Mouse (Mus musculus) G1E (cell line): Measurements from ENCODE around the gene Apoa1. TPM values are rescaled to one million over a fixed set of nuclear protein-coding genes. Genes with fewer than 3 reads are reported as not detected.

ENCODE experiments used
- ATAC-seq: 2 replicates; pipeline ENCODE4 v1.8.0; 2016; ENCODE audit warnings: mild to moderate bottlenecking; ENCODE audit not compliant: insufficient number of reproducible peaks, poor library complexity, low FRiP score, severe bottlenecking; ENCODE audit errors: extremely low read depth
- DNase-seq: peaks from one replicate; pipeline ENCODE4 v3.0.0; 2012; ENCODE audit warnings: low spot score
- H3K27me3 ChIP-seq: 2 replicates; pipeline ENCODE4 v1.6.1; 2012; ENCODE audit warnings: mild to moderate bottlenecking, low read length, inconsistent platforms; ENCODE audit not compliant: insufficient read depth
- H3K36me3 ChIP-seq: replicated peaks from 2 replicates; pipeline ENCODE3; 2012; ENCODE audit warnings: mild to moderate bottlenecking, inconsistent platforms
- H3K4me1 ChIP-seq: 2 replicates; pipeline ENCODE4 v1.6.1; 2012; ENCODE audit warnings: low read depth, low read length, inconsistent platforms, mixed read lengths; ENCODE audit not compliant: insufficient read depth
- H3K4me3 ChIP-seq: 2 replicates; pipeline ENCODE4 v1.5.1; 2012; ENCODE audit warnings: low read depth, mild to moderate bottlenecking, inconsistent platforms, low read length, moderate library complexity, mixed read lengths
- H3K9me3 ChIP-seq: replicated peaks from 2 replicates; pipeline ENCODE4 v1.6.1; 2012; ENCODE audit warnings: inconsistent platforms
- CTCF ChIP-seq: IDR thresholded peaks from 2 replicates; pipeline ENCODE4 v1.5.1; 2012; ENCODE audit warnings: low read depth, low read length, inconsistent platforms, mixed read lengths
- GATA1 ChIP-seq: IDR thresholded peaks from 2 replicates; pipeline ENCODE4 v1.6.1; 2012; ENCODE audit warnings: borderline replicate concordance, low read length, inconsistent platforms, mixed read lengths
- GATA2 ChIP-seq: IDR thresholded peaks from 2 replicates; pipeline ENCODE4 v1.6.1; 2012; ENCODE audit warnings: low read depth, low read length, inconsistent platforms, borderline replicate concordance
- POLR2AphosphoS5 ChIP-seq: IDR thresholded peaks from 2 replicates; pipeline ENCODE4 v1.6.1; 2012; ENCODE audit warnings: low read depth, low read length, inconsistent platforms; ENCODE audit not compliant: insufficient replicate concordance
- TAL1 ChIP-seq: conservative IDR thresholded peaks from 2 replicates; pipeline ENCODE4 v1.6.1; 2012; ENCODE audit warnings: low read depth, low read length, inconsistent platforms, mixed read lengths
- polyA plus RNA-seq: library from polyadenylated mRNA; stranded (reverse); fragments of >175 nt; gene quantifications from 2 replicates; pipeline ENCODE4 v1.2.3, GENCODE M21; 2012
- total RNA-seq, 2 experiments: library from RNA; stranded (forward) in 1 of 2; stranded (reverse) in 1 of 2; fragments of 200-1000 nt in 1 of 2; fragments of >200 nt in 1 of 2; fragmentation: Nextera tagmentation in 1 of 2; gene quantifications; 2 replicates each; pipeline ENCODE4 v1.2.3; 2014 to 2017

Apoa1 gene
- total and polyA plus RNA-seq, 3 experiments = 1.5 TPM; not detected in 2

- ATAC-seq (no peak), DNase-seq (no peak)
- Histone ChIP-seq H3K27me3 (peaks cover 59% of the 10 kb centered on the region), H3K36me3 (no peaks in the 10 kb centered on the region), H3K4me3 (no peak overlapping the region), H3K4me1 (peaks cover 3% of the 10 kb centered on the region; the same call in 1 of the 2 replicates), H3K9me3 (no peaks in the 10 kb centered on the region)
- no peak for TF ChIP-seq GATA1
- no peak for TF ChIP-seq GATA2
- TF ChIP-seq POLR2AphosphoS5 = no peak
These were observed 32.8 kb downstream of the Apoa1 start for GRCm38 (mm10) chr9:46261131-46261530.

- Histone ChIP-seq H3K36me3 (peaks cover 10% of the 10 kb centered on the region), H3K4me3 (no peak within 1 kb of the TSS), H3K27me3 (peaks cover 53% of the 10 kb centered on the region), H3K9me3 (no peaks in the 10 kb centered on the region), H3K4me1 (peaks cover 20% of the 10 kb centered on the region)
- ATAC-seq (no peak), DNase-seq (no peak)
- TF ChIP-seq CTCF (no peak), TAL1 (no peak), GATA2 (no peak), GATA1 (no peak), POLR2AphosphoS5 (no peak)
These were observed 40.0 kb downstream of the Apoa1 start, which contains the start of gene Apoa5 for GRCm38 (mm10) chr9:46268343-46268873. TSS of gene Apoa5 (plus strand) at chr9:46268633.

GRCm38 (mm10) chr9:46269125-46269524, 40.7 kb downstream of the Apoa1 start:
- Histone ChIP-seq H3K4me3 (no peak overlapping the region), H3K27me3 (peaks cover 46% of the 10 kb centered on the region), H3K9me3 (no peaks in the 10 kb centered on the region), H3K36me3 (peaks cover 15% of the 10 kb centered on the region), H3K4me1 (peaks cover 24% of the 10 kb centered on the region)
- DNase-seq (no peak), ATAC-seq (no peak)
- no peak for TF ChIP-seq CTCF
- TF ChIP-seq GATA1 = no peak
- TF ChIP-seq GATA2 = no peak
- TF ChIP-seq POLR2AphosphoS5 = no peak
- TF ChIP-seq TAL1 = no peak

GRCm38 (mm10) chr9:46270782-46271181, 42.4 kb downstream of the Apoa1 start:
- Histone ChIP-seq H3K9me3 (no peaks in the 10 kb centered on the region), H3K4me1 (peaks cover 38% of the 10 kb centered on the region), H3K27me3 (peaks cover 40% of the 10 kb centered on the region), H3K36me3 (peaks cover 30% of the 10 kb centered on the region), H3K4me3 (no peak overlapping the region)
- ATAC-seq (no peak), DNase-seq (no peak)
- TF ChIP-seq POLR2AphosphoS5 (no peak), TAL1 (no peak), GATA2 (no peak), CTCF (no peak), GATA1 (no peak)

GRCm38 (mm10) chr9:46272070-46272469, 43.7 kb downstream of the Apoa1 start:
- peaks cover 43% of the 10 kb centered on the region for H3K4me1 ChIP-seq
- H3K4me3 ChIP-seq = peak overlapping the region; percentile 92; the same call in 1 of the 2 replicates
- no peaks in the 10 kb centered on the region for H3K9me3 ChIP-seq
- H3K27me3 ChIP-seq = peaks cover 34% of the 10 kb centered on the region
- peaks cover 43% of the 10 kb centered on the region for H3K36me3 ChIP-seq
- DNase-seq (peak; percentile 47), ATAC-seq (no peak)
- no peak for TF ChIP-seq GATA1
- TF ChIP-seq GATA2 = no peak
- no peak for TF ChIP-seq POLR2AphosphoS5
- no peak for TF ChIP-seq TAL1
- TF ChIP-seq CTCF = no peak

- peaks cover 42% of the 10 kb centered on the region for H3K4me1 ChIP-seq
- TF ChIP-seq GATA1 (no peak), POLR2AphosphoS5 (no peak), CTCF (no peak), TAL1 (no peak), GATA2 (no peak)
- DNase-seq (peak; percentile 97), ATAC-seq (peak; percentile 98)
- peak within 1 kb of the TSS; percentile 92 for H3K4me3 ChIP-seq
- H3K27me3 ChIP-seq = peaks cover 27% of the 10 kb centered on the region
- peaks cover 51% of the 10 kb centered on the region for H3K36me3 ChIP-seq
- no peaks in the 10 kb centered on the region for H3K9me3 ChIP-seq
These were observed 44.5 kb downstream of the Apoa1 start, which contains the start of gene Zpr1 for GRCm38 (mm10) chr9:46272677-46273454. TSS of gene Zpr1 (plus strand) at chr9:46273064.

- DNase-seq (no peak), ATAC-seq (no peak)
- Histone ChIP-seq H3K4me1 (peaks cover 40% of the 10 kb centered on the region), H3K27me3 (peaks cover 11% of the 10 kb centered on the region), H3K9me3 (no peaks in the 10 kb centered on the region), H3K4me3 (peak overlapping the region; percentile 92; the same call in 1 of the 2 replicates), H3K36me3 (peaks cover 66% of the 10 kb centered on the region)
- no peak for TF ChIP-seq CTCF
- no peak for TF ChIP-seq TAL1
- TF ChIP-seq GATA2 = no peak
- TF ChIP-seq POLR2AphosphoS5 = no peak
- no peak for TF ChIP-seq GATA1
These were observed 46.1 kb downstream of the Apoa1 start for GRCm38 (mm10) chr9:46274494-46274893.

Other genes starting within 250 kb of the Apoa1 start
- 61.1 and 65.5 TPM in 2 replicates for gene Pafah1b2, start 215.9 kb upstream of the Apoa1 start, total RNA-seq (2014; fragmentation: Nextera tagmentation)
- 96.7 and 134 TPM in 2 replicates for gene Pafah1b2, start 215.9 kb upstream of the Apoa1 start, total RNA-seq (2017)
- 126 and 154 TPM in 2 replicates for gene Pafah1b2, start 215.9 kb upstream of the Apoa1 start, polyA plus RNA-seq
- 99.0 and 111 TPM in 2 replicates for gene Sik3, start 215.8 kb upstream of the Apoa1 start, total RNA-seq (2014; fragmentation: Nextera tagmentation)
- gene Sik3, start 215.8 kb upstream of the Apoa1 start, total RNA-seq (2017) = 30.1 and 30.5 TPM in 2 replicates
- gene Sik3, start 215.8 kb upstream of the Apoa1 start, polyA plus RNA-seq = 41.8 and 49.1 TPM in 2 replicates
- not detected in 2 replicates for gene Apoc3, start 7.1 kb downstream of the Apoa1 start, total RNA-seq (2014; fragmentation: Nextera tagmentation)
- 0.33 TPM in 1 of 2 replicates, not detected in the other for gene Apoc3, start 7.1 kb downstream of the Apoa1 start, total RNA-seq (2017)
- not detected in 2 replicates for gene Apoc3, start 7.1 kb downstream of the Apoa1 start, polyA plus RNA-seq
- gene Apoa4, start 12.1 kb downstream of the Apoa1 start, total RNA-seq (2014; fragmentation: Nextera tagmentation) = not detected in 2 replicates
- not detected in 2 replicates for gene Apoa4, start 12.1 kb downstream of the Apoa1 start, total RNA-seq (2017)
- 0.03 TPM in 1 of 2 replicates, not detected in the other for gene Apoa4, start 12.1 kb downstream of the Apoa1 start, polyA plus RNA-seq
- gene Apoa5, start 40.1 kb downstream of the Apoa1 start, total RNA-seq (2014; fragmentation: Nextera tagmentation) = not detected in 2 replicates
- 0.16 TPM in 1 of 2 replicates, not detected in the other for gene Apoa5, start 40.1 kb downstream of the Apoa1 start, total RNA-seq (2017)
- gene Apoa5, start 40.1 kb downstream of the Apoa1 start, polyA plus RNA-seq = not detected in 2 replicates
- 52.0 and 83.0 TPM in 2 replicates for gene Zpr1, start 44.5 kb downstream of the Apoa1 start, total RNA-seq (2014; fragmentation: Nextera tagmentation)
- gene Zpr1, start 44.5 kb downstream of the Apoa1 start, total RNA-seq (2017) = 43.0 and 45.1 TPM in 2 replicates
- gene Zpr1, start 44.5 kb downstream of the Apoa1 start, polyA plus RNA-seq = 35.7 and 54.3 TPM in 2 replicates
- gene Bud13, start 54.4 kb downstream of the Apoa1 start, total RNA-seq (2014; fragmentation: Nextera tagmentation) = 22.6 and 27.6 TPM in 2 replicates
- gene Bud13, start 54.4 kb downstream of the Apoa1 start, total RNA-seq (2017) = 18.2 and 19.8 TPM in 2 replicates
- 20.1 and 23.4 TPM in 2 replicates for gene Bud13, start 54.4 kb downstream of the Apoa1 start, polyA plus RNA-seq
- gene 4931429L15Rik, start 91.4 kb downstream of the Apoa1 start, total RNA-seq (2014; fragmentation: Nextera tagmentation) = not detected in 2 replicates
- gene 4931429L15Rik, start 91.4 kb downstream of the Apoa1 start, total RNA-seq (2017) = not detected in 2 replicates
- not detected in 2 replicates for gene 4931429L15Rik, start 91.4 kb downstream of the Apoa1 start, polyA plus RNA-seq